Mouse (Mus musculus) MEL (cell line): ENCODE data around the gene BC005561. TPM values are rescaled to one million over a fixed set of nuclear protein-coding genes. Genes with fewer than 3 reads are reported as not detected.

Source experiments
- DNase-seq: peaks from one replicate; pipeline ENCODE4 v3.0.0; 2011; ENCODE audit warnings: low read depth, low spot score
- H3K27ac ChIP-seq: 2 replicates; pipeline ENCODE4 v1.5.1; 2012; ENCODE audit warnings: low read depth, mild to moderate bottlenecking, control low read depth, low read length, moderate library complexity; ENCODE audit not compliant: control insufficient read depth
- H3K27me3 ChIP-seq, 2 experiments: fragments of 150-350 bp in 1 of 2; sonication (generic) in 1 of 2; 2 replicates each; pipeline ENCODE4 v1.6.1; 2012; ENCODE audit warnings: low read length in 2 of 2, mild to moderate bottlenecking in 2 of 2, improper control_type of control experiment in 1 of 2, moderate library complexity in 1 of 2; ENCODE audit not compliant: insufficient read depth in 2 of 2, control insufficient read depth in 1 of 2
- H3K36me3 ChIP-seq, 2 experiments: 2 replicates each; pipeline ENCODE4 v1.6.1; 2012 to 2014; ENCODE audit warnings: low read length in 2 of 2, improper control_type of control experiment in 1 of 2, inconsistent platforms in 1 of 2, mild to moderate bottlenecking in 1 of 2; ENCODE audit not compliant: insufficient read depth in 2 of 2, control insufficient read depth in 1 of 2
- H3K4me1 ChIP-seq, 2 experiments: fragments of 150-350 bp in 1 of 2; sonication (generic) in 1 of 2; 2 replicates each; pipeline ENCODE4 v1.6.1; 2012; ENCODE audit warnings: low read length in 2 of 2, improper control_type of control experiment in 1 of 2, mild to moderate bottlenecking in 1 of 2; ENCODE audit not compliant: insufficient read depth in 2 of 2, control insufficient read depth in 1 of 2
- H3K4me3 ChIP-seq, 2 experiments: fragments of 150-350 bp in 1 of 2; sonication (generic) in 1 of 2; 2 replicates each; pipeline ENCODE4 v1.5.1; 2012; ENCODE audit warnings: low read depth in 2 of 2, low read length in 2 of 2, mild to moderate bottlenecking in 2 of 2, moderate library complexity in 2 of 2, control low read depth in 1 of 2, improper control_type of control experiment in 1 of 2; ENCODE audit not compliant: control insufficient read depth in 1 of 2, insufficient read depth in 1 of 2
- H3K79me2 ChIP-seq: 2 replicates; pipeline ENCODE4 v1.6.1; 2012; ENCODE audit warnings: mild to moderate bottlenecking, low read length, moderate library complexity; ENCODE audit not compliant: control insufficient read depth, poor library complexity, insufficient read depth
- H3K9ac ChIP-seq: 2 replicates; pipeline ENCODE4 v1.6.1; 2012; ENCODE audit warnings: low read depth, mild to moderate bottlenecking, control low read depth, low read length, moderate library complexity; ENCODE audit not compliant: control insufficient read depth, poor library complexity, severe bottlenecking
- H3K9me3 ChIP-seq: fragments of 150-350 bp; sonication (generic); replicated peaks from 2 replicates; pipeline ENCODE4 v1.6.1; 2012; ENCODE audit warnings: mild to moderate bottlenecking, low read length, improper control_type of control experiment, moderate library complexity; ENCODE audit not compliant: insufficient read depth
- BHLHE40 ChIP-seq: IDR thresholded peaks from 2 replicates; pipeline ENCODE4 v1.6.1; 2012; ENCODE audit warnings: low read depth, mild to moderate bottlenecking, inconsistent platforms, low read length, improper control_type of control experiment, borderline replicate concordance
- CHD2 ChIP-seq: IDR thresholded peaks from 2 replicates; pipeline ENCODE4 v1.6.1; 2011; ENCODE audit warnings: low read length, improper control_type of control experiment
- CTCF ChIP-seq, 3 experiments: IDR thresholded peaks in 2 of 3; conservative IDR thresholded peaks in 1 of 3; 2 replicates each; pipeline ENCODE4 v1.5.1; 2011 to 2012; ENCODE audit warnings: low read length in 3 of 3, low read depth in 2 of 3, mild to moderate bottlenecking in 2 of 3, improper control_type of control experiment in 1 of 3, inconsistent platforms in 1 of 3, mixed read lengths in 1 of 3, moderate library complexity in 1 of 3; ENCODE audit not compliant: control insufficient read depth in 1 of 3, insufficient read depth in 1 of 3, poor library complexity in 1 of 3, severe bottlenecking in 1 of 3
- ELF1 ChIP-seq: IDR thresholded peaks from 2 replicates; pipeline ENCODE4 v1.6.1; 2014; ENCODE audit warnings: low read depth, mild to moderate bottlenecking, inconsistent platforms, low read length, improper control_type of control experiment, moderate library complexity
- EP300 ChIP-seq, 2 experiments: IDR thresholded peaks; 2 replicates each; pipeline ENCODE4 v1.6.1; 2011; ENCODE audit warnings: improper control_type of control experiment in 2 of 2, low read length in 2 of 2, low read depth in 1 of 2, mild to moderate bottlenecking in 1 of 2
- ETS1 ChIP-seq: IDR thresholded peaks from 2 replicates; pipeline ENCODE4 v1.6.1; 2012; ENCODE audit warnings: low read depth, mild to moderate bottlenecking, inconsistent platforms, low read length, improper control_type of control experiment, moderate library complexity
- GABPA ChIP-seq: IDR thresholded peaks from 2 replicates; pipeline ENCODE4 v1.6.1; 2012; ENCODE audit warnings: low read depth, mild to moderate bottlenecking, inconsistent platforms, low read length, improper control_type of control experiment, moderate library complexity
- HCFC1 ChIP-seq: IDR thresholded peaks from 2 replicates; pipeline ENCODE4 v1.6.1; 2012; ENCODE audit warnings: low read depth, mild to moderate bottlenecking, inconsistent platforms, low read length, improper control_type of control experiment, moderate library complexity
- MAX ChIP-seq: IDR thresholded peaks from 2 replicates; pipeline ENCODE4 v1.6.1; 2011; ENCODE audit warnings: low read length, improper control_type of control experiment
- MAZ ChIP-seq: IDR thresholded peaks from 2 replicates; pipeline ENCODE4 v1.6.1; 2012; ENCODE audit warnings: low read depth, mild to moderate bottlenecking, inconsistent platforms, low read length, improper control_type of control experiment
- MXI1 ChIP-seq: IDR thresholded peaks from 2 replicates; pipeline ENCODE4 v1.6.1; 2011; ENCODE audit warnings: mild to moderate bottlenecking, low read depth, low read length, improper control_type of control experiment
- NELFE ChIP-seq: IDR thresholded peaks from 2 replicates; pipeline ENCODE4 v1.6.1; 2011; ENCODE audit warnings: low read depth, low read length, improper control_type of control experiment
- NRF1 ChIP-seq: IDR thresholded peaks from 2 replicates; pipeline ENCODE4 v1.6.1; 2014; ENCODE audit warnings: low read depth, mild to moderate bottlenecking, inconsistent platforms, low read length, improper control_type of control experiment, moderate library complexity; ENCODE audit not compliant: poor library complexity, insufficient read depth, severe bottlenecking
- POLR2A ChIP-seq, 2 experiments: IDR thresholded peaks; 2 replicates each; pipeline ENCODE4 v1.6.1; 2011 to 2012; ENCODE audit warnings: low read length in 2 of 2, mild to moderate bottlenecking in 2 of 2, control low read depth in 1 of 2, improper control_type of control experiment in 1 of 2, low read depth in 1 of 2, moderate library complexity in 1 of 2; ENCODE audit not compliant: control insufficient read depth in 1 of 2, insufficient read depth in 1 of 2, poor library complexity in 1 of 2
- RCOR1 ChIP-seq: IDR thresholded peaks from 2 replicates; pipeline ENCODE4 v1.6.1; 2012; ENCODE audit warnings: low read depth, mild to moderate bottlenecking, inconsistent platforms, low read length, improper control_type of control experiment
- SIN3A ChIP-seq: IDR thresholded peaks from 2 replicates; pipeline ENCODE4 v1.6.1; 2012; ENCODE audit warnings: low read length, improper control_type of control experiment, inconsistent platforms
- TAL1 ChIP-seq: IDR thresholded peaks from 2 replicates; pipeline ENCODE4 v1.6.1; 2012; ENCODE audit warnings: mild to moderate bottlenecking, inconsistent platforms, low read length, moderate library complexity, mixed read lengths
- TBP ChIP-seq: IDR thresholded peaks from 2 replicates; pipeline ENCODE4 v1.8.0; 2011; ENCODE audit warnings: low read depth, low read length, improper control_type of control experiment
- USF1 ChIP-seq: IDR thresholded peaks from 2 replicates; pipeline ENCODE4 v1.6.1; 2014; ENCODE audit warnings: low read depth, mild to moderate bottlenecking, inconsistent platforms, low read length, improper control_type of control experiment, moderate library complexity
- ZC3H11A ChIP-seq: IDR thresholded peaks from 2 replicates; pipeline ENCODE4 v1.6.1; 2012; ENCODE audit warnings: low read depth, mild to moderate bottlenecking, inconsistent platforms, low read length, improper control_type of control experiment
- ZKSCAN1 ChIP-seq: IDR thresholded peaks from 2 replicates; pipeline ENCODE4 v1.6.1; 2012; ENCODE audit warnings: low read depth, mild to moderate bottlenecking, inconsistent platforms, low read length, improper control_type of control experiment, moderate library complexity
- polyA plus RNA-seq, 2 experiments: library from polyadenylated mRNA; stranded (reverse) in 1 of 2; unstranded in 1 of 2; fragments of >175 nt in 1 of 2; fragments of >200 nt in 1 of 2; gene quantifications; 2 replicates each; pipeline versions ENCODE4 v1.2.1 to v1.2.4; 2012; ENCODE audit warnings: low replicate concordance in 2 of 2, low read depth in 1 of 2; ENCODE audit not compliant: insufficient read length in 2 of 2, insufficient read depth in 1 of 2, missing spikeins in 1 of 2
- total RNA-seq: library from RNA; depleted of rRNA; stranded (reverse); fragments of 300-350 nt; gene quantifications from 2 replicates; pipeline ENCODE4 v1.2.3, GENCODE M21; 2012; rRNA removed

BC005561 gene
- total RNA-seq (2.9 and 3.1 TPM in 2 replicates), polyA plus RNA-seq (1 to 10 TPM in 1 of 2 experiments, not detected in 1; 5.1 TPM)

GRCm38 (mm10) chr5:104508195-104508891 is at the start of gene BC005561:
TSS of gene BC005561 (plus strand) at chr5:104508352.
- peak within 1 kb of the TSS; percentile 63 for H3K27ac ChIP-seq
- no peaks in the 10 kb centered on the region for H3K4me1 ChIP-seq
- H3K9ac ChIP-seq, result peak within 1 kb of the TSS; percentile 80
- H3K27me3 ChIP-seq, result no peaks in the 10 kb centered on the region
- H3K9me3 ChIP-seq, result no peaks in the 10 kb centered on the region
- H3K36me3 ChIP-seq, result peaks cover 0 to 6% of the 10 kb centered on the region in 2 experiments
- H3K79me2 ChIP-seq, result peaks cover 19% of the 10 kb centered on the region
- DNase-seq, result peak; percentile 76
- TF ChIP-seq NRF1 (peak; percentile 63), MAZ (0 out of 2 replicates have a peak, but pooled peaks have one; percentile 29), SIN3A (peak; percentile 42; the same call in 1 of the 2 replicates), POLR2A (IDR thresholded peaks at IDR 0.05; ENCODE audit: control insufficient read depth in 1 of 2, insufficient read depth in 1 of 2, low read depth in 1 of 2, low read length in 2 of 2, poor library complexity in 1 of 2) (peak; percentile 48; a peak in 2 of 4 replicates), EP300 (IDR thresholded peaks at IDR 0.05; ENCODE audit: low read depth in 1 of 2, low read length in 2 of 2) (no peak), ETS1 (0 out of 2 replicates have a peak, but pooled peaks have one; percentile 2), ELF1 (no peak), GABPA (no peak), NELFE (0 out of 2 replicates have a peak, but pooled peaks have one; percentile 26), MAX (0 out of 2 replicates have a peak, but pooled peaks have one; percentile 23), TBP (no peak), CTCF (IDR thresholded peaks at IDR 0.05 in 2 of 3, conservative IDR thresholded peaks at IDR 0.05 in 1 of 3; ENCODE audit: control insufficient read depth in 1 of 3, insufficient read depth in 1 of 3, low read depth in 2 of 3, low read length in 3 of 3, poor library complexity in 1 of 3, severe bottlenecking in 1 of 3) (no peak), HCFC1 (peak; percentile 58), BHLHE40 (no peak)
- H3K4me3 ChIP-seq, result peak within 1 kb of the TSS; percentile 81 to 90

GRCm38 (mm10) chr5:104458832-104459705 is 49.1 kb upstream of the BC005561 start, which contains the start of gene Pkd2:
TSS of gene Pkd2 (plus strand) at chr5:104459450.
- no peak for DNase-seq
- Histone ChIP-seq H3K9ac (no peak within 1 kb of the TSS), H3K79me2 (no peaks in the 10 kb centered on the region), H3K27me3 (no peaks in the 10 kb centered on the region; a peak in 1 of 4 replicates), H3K4me1 (no peaks in the 10 kb centered on the region), H3K4me3 (no peak within 1 kb of the TSS), H3K9me3 (no peaks in the 10 kb centered on the region)
- TF ChIP-seq CHD2 (no peak), ZKSCAN1 (no peak), USF1 (no peak), TAL1 (no peak), CTCF (IDR thresholded peaks at IDR 0.05 in 2 of 3, conservative IDR thresholded peaks at IDR 0.05 in 1 of 3; ENCODE audit: control insufficient read depth in 1 of 3, insufficient read depth in 1 of 3, low read depth in 2 of 3, low read length in 3 of 3, poor library complexity in 1 of 3, severe bottlenecking in 1 of 3) (no peak), NRF1 (no peak), ZC3H11A (no peak), MXI1 (no peak), NELFE (no peak), EP300 (IDR thresholded peaks at IDR 0.05; ENCODE audit: low read depth in 1 of 2, low read length in 2 of 2) (no peak), RCOR1 (no peak)
- TF ChIP-seq, all 39 proteins: peak for 0
- H3K36me3 ChIP-seq, result no peaks in the 10 kb centered on the region
- no peak within 1 kb of the TSS for H3K27ac ChIP-seq
